Mouse (Mus musculus): ENCODE results near the gene Abracl.

DNA sequence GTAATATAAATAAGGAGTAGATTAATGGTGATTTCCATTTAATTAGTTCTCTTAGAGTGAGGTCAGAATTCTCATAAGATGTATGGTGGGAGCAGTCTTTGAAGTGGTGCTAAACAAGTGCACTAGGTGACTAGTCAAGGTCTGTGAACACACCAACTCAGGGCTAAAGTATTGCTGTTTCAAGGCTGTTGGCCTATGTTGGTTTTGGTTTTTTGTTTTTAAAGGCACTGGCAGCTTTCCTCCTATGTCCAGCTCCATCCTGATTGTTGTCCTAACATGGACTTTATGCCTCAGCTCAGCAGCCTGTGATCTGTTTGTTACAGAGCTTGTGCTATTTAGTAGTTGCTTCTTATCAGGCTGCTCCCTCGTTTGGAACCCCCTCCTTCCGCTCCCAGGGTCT is 45.8 kb upstream of the Abracl start:
- TF ChIP-seq CTCF (IDR thresholded peaks at IDR 0.05; ENCODE audit: control insufficient read depth, insufficient read depth, insufficient read length), result no peak
- TF ChIP-seq MYOD1 (IDR thresholded peaks at IDR 0.05; ENCODE audit: control insufficient read depth, insufficient read length, low read depth), result no peak
- TF ChIP-seq MAX (IDR thresholded peaks at IDR 0.05), result no peak
- TF ChIP-seq USF1 (IDR thresholded peaks at IDR 0.05; ENCODE audit: low read depth), result no peak
- TF ChIP-seq MYOG (IDR thresholded peaks at IDR 0.05; ENCODE audit: control insufficient read depth, extremely low read depth, insufficient read length), result no peak
- no peak for TF ChIP-seq CEBPB (IDR thresholded peaks at IDR 0.05; ENCODE audit: low read depth)
- TF ChIP-seq FOSL1 (IDR thresholded peaks at IDR 0.05; ENCODE audit: insufficient read depth, low read length, poor library complexity, severe bottlenecking), result no peak
